Mouse (Mus musculus) forebrain, embryonic 13.5 days (tissue): ENCODE measurements around the gene Retreg3. TPM values are rescaled to one million over a fixed set of nuclear protein-coding genes. Genes with fewer than 3 reads are reported as not detected.

Experiments used
- ATAC-seq: fragments of 200-750 bp; cut with Nextera tagmentation; 2 replicates; pipeline ENCODE4 v1.8.0; 2017
- H3K27ac ChIP-seq: fragments of 300-500 bp; sonication (generic); 2 replicates; pipeline ENCODE4 v1.5.1; 2015; ENCODE audit warnings: inconsistent platforms, mild to moderate bottlenecking, moderate library complexity
- H3K27me3 ChIP-seq: fragments of 300-500 bp; sonication (generic); 2 replicates; pipeline ENCODE4 v1.6.1; 2015; ENCODE audit warnings: mild to moderate bottlenecking, inconsistent platforms
- H3K36me3 ChIP-seq: fragments of 300-500 bp; sonication (generic); 2 replicates; pipeline ENCODE4 v1.6.1; 2015; ENCODE audit warnings: mild to moderate bottlenecking, inconsistent platforms; ENCODE audit not compliant: poor library complexity, severe bottlenecking
- H3K4me1 ChIP-seq: fragments of 300-500 bp; sonication (generic); 2 replicates; pipeline ENCODE4 v1.6.1; 2015; ENCODE audit warnings: inconsistent platforms
- H3K4me2 ChIP-seq: fragments of 300-500 bp; sonication (generic); 2 replicates; pipeline ENCODE4 v1.6.1; 2015; ENCODE audit warnings: inconsistent platforms, mild to moderate bottlenecking, moderate library complexity
- H3K4me3 ChIP-seq: fragments of 300-500 bp; sonication (generic); 2 replicates; pipeline ENCODE4 v1.5.1; 2015; ENCODE audit warnings: mild to moderate bottlenecking, inconsistent platforms
- H3K9ac ChIP-seq: fragments of 300-500 bp; sonication (generic); 2 replicates; pipeline ENCODE4 v1.6.1; 2015; ENCODE audit warnings: mild to moderate bottlenecking, inconsistent platforms
- H3K9me3 ChIP-seq: fragments of 300-500 bp; sonication (generic); replicated peaks from 2 replicates; pipeline ENCODE4 v1.6.1; 2016; ENCODE audit warnings: inconsistent platforms
- WGBS: fragments of 180-500 bp; shearing (Covaris S2); methylation state at CpG from one replicate; pipeline ENCODE4 v1.1.7; 2015; 5-methylcytosine and 5-hydroxymethylcytosine counted together
- polyA plus RNA-seq: library from polyadenylated mRNA; unstranded; fragments of >200 nt; fragmentation: Nextera tagmentation; extraction: Ambion mirVana; gene quantifications from 2 replicates; pipeline ENCODE4 v1.2.1, GENCODE M21; 2015

The Retreg3 gene
- polyA plus RNA-seq, 1 experiment from 2014 or later, result 18.6 TPM

- 0 out of 2 replicates have a peak, but pooled peaks cover 2% of the 10 kb centered on the region for H3K4me1 ChIP-seq
- 65% methylated on average over 4 of the region's 4 CpGs for WGBS
- H3K9ac ChIP-seq, result no peak overlapping the region
- ATAC-seq, result no peak
- H3K4me3 ChIP-seq, result no peak overlapping the region
- no peak overlapping the region for H3K27ac ChIP-seq
- H3K27me3 ChIP-seq, result no peaks in the 10 kb centered on the region
- H3K4me2 ChIP-seq, result no peak overlapping the region
- H3K36me3 ChIP-seq, result peaks cover 19% of the 10 kb centered on the region
- no peaks in the 10 kb centered on the region for H3K9me3 ChIP-seq
Observed at GRCm38 (mm10) chr11:101109351-101109750, 10.3 kb downstream of the Retreg3 start.

- Histone ChIP-seq H3K36me3 (peaks cover 68% of the 10 kb centered on the region), H3K9me3 (no peaks in the 10 kb centered on the region), H3K4me2 (no peak overlapping the region), H3K9ac (no peak overlapping the region), H3K4me3 (no peak overlapping the region), H3K27ac (no peak overlapping the region), H3K4me1 (no peaks in the 10 kb centered on the region), H3K27me3 (no peaks in the 10 kb centered on the region)
- 94% methylated on average over 5 of the region's 5 CpGs for WGBS
- no peak for ATAC-seq
Observed at GRCm38 (mm10) chr11:101103011-101103410, 16.7 kb downstream of the Retreg3 start.

- H3K4me3 ChIP-seq, result no peak overlapping the region
- no peak for ATAC-seq
- H3K27ac ChIP-seq, result no peak overlapping the region
- WGBS, result 92% methylated on average over 8 of the region's 8 CpGs
- H3K4me2 ChIP-seq, result no peak overlapping the region
- H3K9ac ChIP-seq, result no peak overlapping the region
- H3K27me3 ChIP-seq, result no peaks in the 10 kb centered on the region
- H3K9me3 ChIP-seq, result no peaks in the 10 kb centered on the region
- peaks cover 20% of the 10 kb centered on the region for H3K4me1 ChIP-seq
- peaks cover 69% of the 10 kb centered on the region for H3K36me3 ChIP-seq
Observed at GRCm38 (mm10) chr11:101098231-101098630, 21.5 kb downstream of the Retreg3 start.

- H3K36me3 ChIP-seq, result peaks cover 72% of the 10 kb centered on the region
- peak within 1 kb of the TSS; percentile 82 for H3K9ac ChIP-seq
- H3K4me2 ChIP-seq, result peak within 1 kb of the TSS; percentile 85
- H3K4me3 ChIP-seq, result peak within 1 kb of the TSS; percentile 64
- no peaks in the 10 kb centered on the region for H3K9me3 ChIP-seq
- H3K4me1 ChIP-seq, result peaks cover 20% of the 10 kb centered on the region
- no peaks in the 10 kb centered on the region for H3K27me3 ChIP-seq
- under 1% methylated on average over 43 of the region's 43 CpGs for WGBS
- H3K27ac ChIP-seq, result peak within 1 kb of the TSS; percentile 77
- ATAC-seq, result peak; percentile 97
Observed at GRCm38 (mm10) chr11:101095314-101096024, 24.2 kb downstream of the Retreg3 start, which contains the start of gene Psmc3ip. Psmc3ip (minus strand) TSS chr11:101095436.

GRCm38 (mm10) chr11:101094930-101095313, 24.8 kb downstream of the Retreg3 start:
- Histone ChIP-seq H3K4me1 (peaks cover 20% of the 10 kb centered on the region), H3K9ac (peak overlapping the region; percentile 82), H3K4me2 (peak overlapping the region; percentile 85), H3K36me3 (peaks cover 72% of the 10 kb centered on the region), H3K27ac (peak overlapping the region; percentile 59; the same call in 1 of the 2 replicates), H3K27me3 (no peaks in the 10 kb centered on the region), H3K9me3 (no peaks in the 10 kb centered on the region), H3K4me3 (peak overlapping the region; percentile 64)
- ATAC-seq, result no peak; the same call in 1 of the 2 replicates
- WGBS, result under 1% methylated on average over 18 of the region's 18 CpGs

- H3K4me2 ChIP-seq, result no peak overlapping the region
- H3K4me1 ChIP-seq, result peaks cover 42% of the 10 kb centered on the region
- H3K27me3 ChIP-seq, result no peaks in the 10 kb centered on the region
- no peaks in the 10 kb centered on the region for H3K9me3 ChIP-seq
- no peak for ATAC-seq
- H3K4me3 ChIP-seq, result no peak overlapping the region
- H3K27ac ChIP-seq, result no peak overlapping the region
- H3K9ac ChIP-seq, result no peak overlapping the region
- 88% methylated on average over 1 of the region's 1 CpGs for WGBS
- peaks cover 64% of the 10 kb centered on the region for H3K36me3 ChIP-seq
Observed at GRCm38 (mm10) chr11:101089931-101090330, 29.8 kb downstream of the Retreg3 start.

GRCm38 (mm10) chr11:101087682-101088055, 32.0 kb downstream of the Retreg3 start:
- no peak for ATAC-seq

GRCm38 (mm10) chr11:101086756-101087681, 32.7 kb downstream of the Retreg3 start, which contains the start of gene Mlx:
Mlx (plus strand) TSS chr11:101087277.
- Histone ChIP-seq H3K4me2 (peak within 1 kb of the TSS; percentile 81), H3K27me3 (no peaks in the 10 kb centered on the region), H3K9ac (peak within 1 kb of the TSS; percentile 93), H3K4me1 (peaks cover 42% of the 10 kb centered on the region), H3K36me3 (peaks cover 51% of the 10 kb centered on the region), H3K4me3 (peak within 1 kb of the TSS; percentile 84), H3K9me3 (no peaks in the 10 kb centered on the region), H3K27ac (peak within 1 kb of the TSS; percentile 84)
- peak; percentile 85 for ATAC-seq
- WGBS, result 1% methylated on average over 52 of the region's 52 CpGs

More at GRCm38 (mm10) chr11:101087682-101088055, 32.0 kb downstream of the Retreg3 start:
- peak overlapping the region; percentile 84 for H3K4me3 ChIP-seq
- H3K9me3 ChIP-seq, result no peaks in the 10 kb centered on the region
- H3K4me2 ChIP-seq, result peak overlapping the region; percentile 81
- no peaks in the 10 kb centered on the region for H3K27me3 ChIP-seq
- peak overlapping the region; percentile 93 for H3K9ac ChIP-seq
- peaks cover 58% of the 10 kb centered on the region for H3K36me3 ChIP-seq
- peaks cover 42% of the 10 kb centered on the region for H3K4me1 ChIP-seq
- H3K27ac ChIP-seq, result peak overlapping the region; percentile 84; the same call in 1 of the 2 replicates
- WGBS, result 7% methylated on average over 8 of the region's 8 CpGs

- WGBS, result 81% methylated on average over 6 of the region's 6 CpGs
- no peaks in the 10 kb centered on the region for H3K9me3 ChIP-seq
- H3K27ac ChIP-seq, result peak overlapping the region; percentile 84
- no peak for ATAC-seq
- peak overlapping the region; percentile 93 for H3K9ac ChIP-seq
- H3K4me2 ChIP-seq, result peak overlapping the region; percentile 81
- peaks cover 48% of the 10 kb centered on the region for H3K4me1 ChIP-seq
- peak overlapping the region; percentile 84 for H3K4me3 ChIP-seq
- H3K27me3 ChIP-seq, result peaks cover 2% of the 10 kb centered on the region
- peaks cover 44% of the 10 kb centered on the region for H3K36me3 ChIP-seq
Observed at GRCm38 (mm10) chr11:101086323-101086674, 33.4 kb downstream of the Retreg3 start.

- H3K27ac ChIP-seq, result no peak overlapping the region
- WGBS, result 92% methylated on average over 18 of the region's 18 CpGs
- H3K4me1 ChIP-seq, result peaks cover 49% of the 10 kb centered on the region
- H3K4me3 ChIP-seq, result peak overlapping the region; percentile 84; the same call in 1 of the 2 replicates
- peaks cover 7% of the 10 kb centered on the region for H3K27me3 ChIP-seq
- peak overlapping the region; percentile 81; the same call in 1 of the 2 replicates for H3K4me2 ChIP-seq
- peaks cover 39% of the 10 kb centered on the region for H3K36me3 ChIP-seq
- H3K9ac ChIP-seq, result peak overlapping the region; percentile 93; the same call in 1 of the 2 replicates
- no peak for ATAC-seq
- no peaks in the 10 kb centered on the region for H3K9me3 ChIP-seq
Observed at GRCm38 (mm10) chr11:101085617-101086322, 33.9 kb downstream of the Retreg3 start.

- no peak for ATAC-seq
- WGBS, result 94% methylated on average over 12 of the region's 12 CpGs
Observed at GRCm38 (mm10) chr11:101084811-101085210, 34.9 kb downstream of the Retreg3 start.

More at GRCm38 (mm10) chr11:101084811-101085210, 34.9 kb downstream of the Retreg3 start:
- Histone ChIP-seq H3K9ac (no peak overlapping the region), H3K36me3 (peaks cover 29% of the 10 kb centered on the region), H3K4me2 (no peak overlapping the region), H3K27me3 (peaks cover 17% of the 10 kb centered on the region), H3K9me3 (no peaks in the 10 kb centered on the region), H3K4me1 (peaks cover 49% of the 10 kb centered on the region), H3K4me3 (no peak overlapping the region), H3K27ac (no peak overlapping the region)
